Mouse (Mus musculus) layer of hippocampus, adult 9-11 months (tissue): ENCODE results near the gene Gpr137.
"Not testable (repeated sequence)": the region's sequence is repeated elsewhere in the genome, so short reads cannot be mapped to it uniquely, and the experiment has no call there.

Experiments used
- DNase-seq: peaks from one replicate; pipeline ENCODE4 v3.0.0; 2022

Gene Gpr137

GRCm38 (mm10) chr19:6942249-6942691, at the start of gene Gpr137:
TSS of gene Gpr137 (minus strand) at chr19:6942480.
- peak; percentile 96 for DNase-seq

- DNase-seq = not testable (repeated sequence)
Observed at GRCm38 (mm10) chr19:6991166-6991565, 48.9 kb upstream of the Gpr137 start.

- no peak for DNase-seq
Observed at GRCm38 (mm10) chr19:6990712-6991111, 48.4 kb upstream of the Gpr137 start.

GRCm38 (mm10) chr19:6989251-6989650, 47.0 kb upstream of the Gpr137 start:
- DNase-seq = no peak

GRCm38 (mm10) chr19:6987904-6988285, 45.6 kb upstream of the Gpr137 start:
- no peak for DNase-seq

GRCm38 (mm10) chr19:6987061-6987903, 45.0 kb upstream of the Gpr137 start, which contains the start of gene Vegfb:
TSS of gene Vegfb (minus strand) at chr19:6987651.
- no peak for DNase-seq

- DNase-seq = no peak
Observed at GRCm38 (mm10) chr19:6985951-6986708, 43.9 kb upstream of the Gpr137 start.

GRCm38 (mm10) chr19:6985300-6985699, 43.0 kb upstream of the Gpr137 start:
- no peak for DNase-seq

- no peak for DNase-seq
Observed at GRCm38 (mm10) chr19:6983621-6984020, 41.3 kb upstream of the Gpr137 start.

GRCm38 (mm10) chr19:6981465-6981864, 39.2 kb upstream of the Gpr137 start:
- DNase-seq = no peak

- DNase-seq = peak; percentile 99
Observed at GRCm38 (mm10) chr19:6980381-6981093, 38.3 kb upstream of the Gpr137 start, which contains the start of gene Fkbp2. TSS of gene Fkbp2 (minus strand) at chr19:6980501.

GRCm38 (mm10) chr19:6979486-6980380, 37.5 kb upstream of the Gpr137 start:
- DNase-seq = peak; percentile 100

- DNase-seq = peak; percentile 78
Observed at GRCm38 (mm10) chr19:6979001-6979479, 36.8 kb upstream of the Gpr137 start.

- no peak for DNase-seq
Observed at GRCm38 (mm10) chr19:6978639-6978974, 36.3 kb upstream of the Gpr137 start.

- DNase-seq = no peak
Observed at GRCm38 (mm10) chr19:6977759-6978638, 35.7 kb upstream of the Gpr137 start.

GRCm38 (mm10) chr19:6975537-6976521, 33.5 kb upstream of the Gpr137 start, which contains the start of gene Plcb3:
TSS of gene Plcb3 (minus strand) at chr19:6976470.
- DNase-seq = peak; percentile 82

GRCm38 (mm10) chr19:6974211-6975205, 32.2 kb upstream of the Gpr137 start, which contains the start of gene Ppp1r14b:
TSS of gene Ppp1r14b (plus strand) at chr19:6974968.
- peak; percentile 74 for DNase-seq

GRCm38 (mm10) chr19:6973581-6974190, 31.4 kb upstream of the Gpr137 start:
- DNase-seq = no peak
